11 mouse cellular contexts compared by ENCODE assay signal in genomic region chr10:43648186-43648585, GRCm38 (mm10).
"Had no signal": no experiment of that assay in that cellular context is flagged by ENCODE, and none has a peak within 500 bp of the region (broad histone marks: within the 10 kb centered on the region; RNA-seq: fewer than 3 reads in every experiment).

No protein-coding gene starts in this region.

- H3K4me3 ChIP-seq: limb, embryonic 12.5 days; midbrain, embryonic 12.5 days; neural tube, embryonic 13.5 days had no signal

- H3K9me3 ChIP-seq: limb, embryonic 12.5 days; midbrain, embryonic 12.5 days; neural tube, embryonic 13.5 days had no signal

- H3K27ac ChIP-seq: limb, embryonic 12.5 days; midbrain, embryonic 12.5 days; neural tube, embryonic 13.5 days; stomach, postnatal 0 days had no signal

- H3K9ac ChIP-seq: limb, embryonic 12.5 days; midbrain, embryonic 12.5 days; neural tube, embryonic 13.5 days had no signal

- H3K36me3 ChIP-seq: limb, embryonic 12.5 days; midbrain, embryonic 12.5 days; neural tube, embryonic 13.5 days had no signal

- H3K27me3 ChIP-seq: limb, embryonic 12.5 days; midbrain, embryonic 12.5 days; neural tube, embryonic 13.5 days had no signal

- H3K4me1 ChIP-seq: midbrain, embryonic 12.5 days; neural tube, embryonic 13.5 days had no signal

- ATAC-seq: intestine, embryonic 16.5 days; midbrain, embryonic 16.5 days had no signal

- H3K4me2 ChIP-seq: limb, embryonic 12.5 days; midbrain, embryonic 12.5 days; neural tube, embryonic 13.5 days had no signal

- DNase-seq: kidney, adult 2 months; kidney, postnatal 25 days; layer of hippocampus, postnatal 36 days; thymus, adult 18-20 months; thymus, postnatal 25 days had no signal
